Mouse (Mus musculus) hindbrain, embryonic 15.5 days (tissue): Measurements from ENCODE around the gene 1700123L14Rik. TPM values are rescaled to one million over a fixed set of nuclear protein-coding genes. Genes with fewer than 3 reads are reported as not detected.
"Not testable (repeated sequence)": the region's sequence is repeated elsewhere in the genome, so short reads cannot be mapped to it uniquely, and the experiment has no call there.

Experiments used
- ATAC-seq: fragments of 200-750 bp; cut with Nextera tagmentation; 2 replicates; pipeline ENCODE4 v1.8.0; 2017; ENCODE audit warnings: low read depth, moderate number of reproducible peaks, moderate TSS enrichment; ENCODE audit not compliant: low FRiP score
- H3K27ac ChIP-seq: fragments of 300-500 bp; sonication (generic); replicated peaks from 2 replicates; pipeline ENCODE4 v1.5.1; 2015; ENCODE audit warnings: mild to moderate bottlenecking, inconsistent platforms
- H3K27me3 ChIP-seq: fragments of 300-500 bp; sonication (generic); 2 replicates; pipeline ENCODE4 v1.6.1; 2015; ENCODE audit warnings: control low read depth, inconsistent platforms
- H3K36me3 ChIP-seq: fragments of 300-500 bp; sonication (generic); 2 replicates; pipeline ENCODE4 v1.6.1; 2015; ENCODE audit warnings: control low read depth, inconsistent platforms
- H3K4me1 ChIP-seq: fragments of 300-500 bp; sonication (generic); replicated peaks from 2 replicates; pipeline ENCODE4 v1.6.1; 2015; ENCODE audit warnings: control low read depth, inconsistent platforms
- H3K4me2 ChIP-seq: fragments of 300-500 bp; sonication (generic); 2 replicates; pipeline ENCODE4 v1.6.1; 2015; ENCODE audit warnings: moderate library complexity, mild to moderate bottlenecking, inconsistent platforms
- H3K4me3 ChIP-seq: fragments of 300-500 bp; sonication (generic); 2 replicates; pipeline ENCODE4 v1.5.1; 2015; ENCODE audit warnings: mild to moderate bottlenecking, inconsistent platforms
- H3K9ac ChIP-seq: fragments of 300-500 bp; sonication (generic); 2 replicates; pipeline ENCODE4 v1.6.1; 2015; ENCODE audit warnings: inconsistent platforms
- H3K9me3 ChIP-seq: fragments of 300-500 bp; sonication (generic); 2 replicates; pipeline ENCODE4 v1.6.1; 2016; ENCODE audit warnings: control low read depth, inconsistent platforms
- WGBS: fragments of 180-500 bp; shearing (Covaris S2); methylation state at CpG from one replicate; pipeline ENCODE4 v1.1.7; 2015; 5-methylcytosine and 5-hydroxymethylcytosine counted together
- polyA plus RNA-seq: library from polyadenylated mRNA; unstranded; fragments of >200 nt; fragmentation: Nextera tagmentation; extraction: Ambion mirVana; gene quantifications from 2 replicates; pipeline ENCODE4 v1.2.1, GENCODE M21; 2015

1700123L14Rik gene
- polyA plus RNA-seq = 0.12 and 0.22 TPM in 2 replicates

DNA sequence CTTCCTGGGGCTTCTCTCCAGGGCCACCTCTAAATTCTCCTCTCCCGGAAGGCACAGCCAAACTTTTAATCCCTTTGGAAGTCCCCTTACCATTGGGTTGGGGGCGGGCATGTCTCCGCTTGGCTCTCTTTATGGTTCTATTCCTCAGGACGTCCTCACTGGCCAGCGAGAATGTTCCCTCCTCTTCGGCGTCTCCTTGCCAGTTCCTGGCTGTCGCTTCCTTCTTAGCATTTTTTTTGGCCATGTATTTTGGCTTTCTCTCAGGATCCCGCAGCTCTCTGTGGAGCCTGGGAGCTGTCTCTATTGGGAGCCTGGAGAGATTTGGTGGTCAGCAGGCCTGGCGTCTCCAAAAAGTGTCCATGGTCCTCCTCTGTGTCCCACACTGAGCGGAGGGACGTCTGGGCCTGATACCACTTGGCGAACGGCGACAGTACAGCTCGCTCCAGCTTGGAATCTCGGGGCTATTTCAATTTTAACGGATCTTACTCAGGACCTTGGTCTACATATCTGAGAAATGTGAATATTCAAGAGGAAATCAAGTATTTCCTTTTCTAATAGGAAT, at the start of gene 1700123L14Rik:
Gene 1700123L14Rik (minus strand): TSS at position 426 of the 562 bp plus-strand sequence.
- Histone ChIP-seq H3K9me3 (no peaks in the 10 kb centered on the region), H3K4me2 (no peak within 1 kb of the TSS), H3K4me1 (no peaks in the 10 kb centered on the region), H3K36me3 (no peaks in the 10 kb centered on the region), H3K27ac (no peak within 1 kb of the TSS), H3K9ac (no peak within 1 kb of the TSS), H3K4me3 (no peak within 1 kb of the TSS), H3K27me3 (no peaks in the 10 kb centered on the region)
- WGBS = 89% methylated on average over 18 of the region's 18 CpGs
- ATAC-seq = no peak

DNA sequence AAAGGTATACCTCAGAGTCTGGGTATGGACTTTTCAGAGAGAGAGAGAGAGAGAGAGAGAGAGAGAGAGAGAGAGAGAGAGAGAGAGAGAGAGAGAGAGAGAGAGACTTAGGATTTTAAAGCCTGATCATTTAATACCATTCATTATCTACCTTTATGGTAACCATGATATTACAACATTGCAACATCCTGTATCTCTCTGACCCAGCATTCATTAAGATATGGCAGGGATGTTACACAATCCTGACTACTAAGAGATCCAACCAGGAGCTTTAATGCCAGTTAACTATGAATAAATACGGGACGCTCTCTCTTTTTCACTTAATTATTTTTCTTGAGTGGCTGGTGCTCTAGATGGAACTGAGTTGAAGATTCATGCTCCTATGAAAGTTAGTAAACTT, 39.4 kb upstream of the 1700123L14Rik start:
- Histone ChIP-seq H3K27ac (no peak overlapping the region), H3K36me3 (no peaks in the 10 kb centered on the region), H3K4me3 (no peak overlapping the region), H3K9ac (no peak overlapping the region), H3K4me2 (no peak overlapping the region), H3K4me1 (no peaks in the 10 kb centered on the region), H3K9me3 (no peaks in the 10 kb centered on the region), H3K27me3 (no peaks in the 10 kb centered on the region)
- no peak for ATAC-seq
- 93% methylated on average over 2 of the region's 2 CpGs for WGBS

DNA sequence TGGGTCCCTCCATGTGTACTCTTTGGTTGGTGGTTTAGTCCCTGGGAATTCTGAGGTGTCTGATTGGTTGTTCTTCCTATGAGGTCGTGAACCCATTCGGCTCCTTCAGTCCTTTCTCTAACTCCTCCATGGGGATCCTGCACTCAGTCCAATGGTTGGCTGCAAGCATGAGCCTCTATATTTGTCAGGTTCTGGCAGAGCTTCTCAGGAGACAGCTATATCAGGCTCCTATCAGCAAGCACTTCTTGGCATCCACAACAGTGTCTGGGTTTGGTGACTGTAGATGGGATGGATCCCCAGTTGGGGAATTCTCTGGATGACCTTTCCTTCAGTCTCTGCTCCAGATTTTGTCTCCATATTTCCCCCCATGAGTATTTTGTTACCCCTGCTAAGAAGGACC, 32.9 kb upstream of the 1700123L14Rik start:
- not testable (repeated sequence) for H3K27me3 ChIP-seq, H3K9ac ChIP-seq, H3K4me1 ChIP-seq, H3K9me3 ChIP-seq, H3K27ac ChIP-seq, ATAC-seq, H3K4me2 ChIP-seq, H3K36me3 ChIP-seq, H3K4me3 ChIP-seq
- WGBS = 95% methylated on average over 2 of the region's 2 CpGs

DNA sequence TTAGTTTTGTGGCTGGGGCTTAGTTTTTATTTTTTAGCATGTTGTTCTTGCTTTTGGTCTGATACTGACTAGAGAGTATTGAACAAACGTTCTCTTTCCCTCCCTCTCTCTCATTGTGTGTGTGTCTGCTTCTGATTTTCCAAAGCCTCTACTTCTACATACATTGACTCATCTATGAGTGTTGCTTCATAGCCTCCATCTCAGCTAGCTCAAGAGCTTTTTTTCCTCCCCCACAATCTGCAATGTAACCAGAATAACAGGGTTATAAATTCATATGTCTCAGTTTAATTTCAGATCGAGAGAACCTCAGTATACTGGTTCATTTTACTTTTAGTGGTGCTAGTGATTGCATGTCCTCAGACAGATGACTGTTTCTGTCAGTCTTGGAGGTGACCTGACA, 20.5 kb upstream of the 1700123L14Rik start:
- Histone ChIP-seq H3K4me1 (no peaks in the 10 kb centered on the region), H3K4me2 (no peak overlapping the region), H3K9ac (no peak overlapping the region), H3K36me3 (no peaks in the 10 kb centered on the region), H3K27ac (no peak overlapping the region), H3K27me3 (no peaks in the 10 kb centered on the region), H3K4me3 (no peak overlapping the region), H3K9me3 (no peaks in the 10 kb centered on the region)
- 90% methylated on average over 2 of the region's 2 CpGs for WGBS
- no peak for ATAC-seq

DNA sequence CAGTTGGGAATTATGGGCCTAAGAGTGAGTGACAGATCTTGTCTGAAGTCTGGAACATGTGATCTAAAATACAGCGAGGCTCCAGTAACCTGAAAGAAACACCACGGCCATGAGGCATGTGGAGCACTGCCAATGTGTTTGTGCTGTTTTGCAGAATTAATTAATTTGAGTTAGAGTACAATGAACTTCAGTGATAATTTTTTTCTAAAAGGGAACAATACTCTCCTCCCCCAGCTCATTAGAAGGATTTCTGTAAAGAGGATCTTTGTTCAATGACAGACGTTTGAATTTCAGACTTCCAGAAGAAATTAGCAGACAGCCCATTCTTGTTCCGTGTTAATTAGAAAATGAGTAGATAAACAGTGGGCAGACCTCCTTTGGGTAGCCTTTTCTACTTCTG, 17.3 kb upstream of the 1700123L14Rik start:
- Histone ChIP-seq H3K27me3 (no peaks in the 10 kb centered on the region), H3K4me1 (no peaks in the 10 kb centered on the region), H3K4me3 (no peak overlapping the region), H3K9ac (no peak overlapping the region), H3K27ac (no peak overlapping the region), H3K36me3 (no peaks in the 10 kb centered on the region), H3K4me2 (no peak overlapping the region), H3K9me3 (no peaks in the 10 kb centered on the region)
- no peak for ATAC-seq
- 42% methylated on average over 4 of the region's 4 CpGs for WGBS

DNA sequence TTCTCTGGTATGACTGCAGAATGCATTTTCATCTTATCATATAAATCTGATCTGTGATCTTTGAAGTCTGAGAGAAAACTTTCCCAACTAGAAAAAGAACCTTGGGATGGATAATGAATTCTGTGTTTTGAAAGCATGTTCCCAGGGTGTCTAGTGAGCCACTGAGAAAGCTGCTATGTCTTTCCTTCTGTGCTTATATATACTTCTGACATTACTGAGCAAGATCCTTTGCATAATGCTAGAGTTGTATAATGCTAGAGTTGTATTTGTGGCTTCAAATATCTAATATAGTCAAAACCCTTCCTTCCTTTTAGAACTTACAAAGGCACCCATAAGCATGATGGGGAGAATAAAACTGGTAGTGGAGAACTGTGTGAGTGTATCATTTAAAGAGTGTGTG, 12.5 kb upstream of the 1700123L14Rik start:
- no peak overlapping the region for H3K4me2 ChIP-seq
- no peaks in the 10 kb centered on the region for H3K36me3 ChIP-seq
- no peak for ATAC-seq
- no peak overlapping the region for H3K27ac ChIP-seq
- H3K4me1 ChIP-seq = no peaks in the 10 kb centered on the region
- H3K9ac ChIP-seq = no peak overlapping the region
- H3K27me3 ChIP-seq = no peaks in the 10 kb centered on the region
- no peaks in the 10 kb centered on the region for H3K9me3 ChIP-seq
- no peak overlapping the region for H3K4me3 ChIP-seq

DNA sequence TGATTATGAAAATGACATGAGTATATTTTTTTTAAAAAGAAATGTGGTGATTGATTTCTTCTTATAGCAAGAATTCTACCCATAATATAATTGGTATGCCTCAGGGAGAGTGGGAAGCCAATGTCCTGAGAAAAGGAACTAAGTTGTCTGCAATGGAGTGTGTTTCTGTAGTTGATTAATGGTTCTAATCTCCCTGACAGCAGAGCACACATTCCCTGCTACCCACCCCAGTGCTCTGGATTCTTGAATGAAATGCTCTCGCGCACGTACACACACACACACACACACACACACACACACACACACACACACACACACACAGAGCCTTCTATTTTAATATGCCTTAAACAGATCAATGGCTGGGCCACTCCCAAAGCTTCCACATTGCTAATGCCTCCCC, 7.6 kb upstream of the 1700123L14Rik start:
- H3K9ac ChIP-seq = no peak overlapping the region
- H3K27me3 ChIP-seq = no peaks in the 10 kb centered on the region
- no peak overlapping the region for H3K27ac ChIP-seq
- ATAC-seq = no peak
- no peaks in the 10 kb centered on the region for H3K36me3 ChIP-seq
- no peak overlapping the region for H3K4me2 ChIP-seq
- no peaks in the 10 kb centered on the region for H3K4me1 ChIP-seq
- H3K4me3 ChIP-seq = no peak overlapping the region
- WGBS = 44% methylated on average over 3 of the region's 3 CpGs
- no peaks in the 10 kb centered on the region for H3K9me3 ChIP-seq

DNA sequence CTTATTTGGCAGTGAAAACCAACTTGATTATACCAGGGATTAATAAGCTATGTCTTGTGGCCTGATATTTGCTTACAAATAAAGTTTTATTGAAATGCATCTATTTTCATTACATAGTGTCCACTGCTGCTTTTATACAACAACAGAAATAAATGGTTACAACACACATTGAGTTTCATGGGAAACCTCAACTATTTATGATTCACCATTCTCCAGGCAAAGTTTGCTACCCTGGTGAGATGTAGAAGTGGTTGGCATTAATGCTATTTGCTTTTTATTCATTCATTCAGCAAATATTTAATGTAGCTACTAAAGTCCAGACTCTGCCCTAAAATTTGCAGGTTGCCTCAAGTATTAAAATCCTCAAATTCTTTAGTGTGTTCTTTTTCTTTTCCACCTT, 988 bp upstream of the 1700123L14Rik start:
- no peak overlapping the region for H3K9ac ChIP-seq
- no peaks in the 10 kb centered on the region for H3K27me3 ChIP-seq
- H3K4me2 ChIP-seq = no peak overlapping the region
- H3K4me3 ChIP-seq = no peak overlapping the region
- no peaks in the 10 kb centered on the region for H3K4me1 ChIP-seq
- no peak for ATAC-seq
- H3K27ac ChIP-seq = no peak overlapping the region
- H3K9me3 ChIP-seq = no peaks in the 10 kb centered on the region
- no peaks in the 10 kb centered on the region for H3K36me3 ChIP-seq

DNA sequence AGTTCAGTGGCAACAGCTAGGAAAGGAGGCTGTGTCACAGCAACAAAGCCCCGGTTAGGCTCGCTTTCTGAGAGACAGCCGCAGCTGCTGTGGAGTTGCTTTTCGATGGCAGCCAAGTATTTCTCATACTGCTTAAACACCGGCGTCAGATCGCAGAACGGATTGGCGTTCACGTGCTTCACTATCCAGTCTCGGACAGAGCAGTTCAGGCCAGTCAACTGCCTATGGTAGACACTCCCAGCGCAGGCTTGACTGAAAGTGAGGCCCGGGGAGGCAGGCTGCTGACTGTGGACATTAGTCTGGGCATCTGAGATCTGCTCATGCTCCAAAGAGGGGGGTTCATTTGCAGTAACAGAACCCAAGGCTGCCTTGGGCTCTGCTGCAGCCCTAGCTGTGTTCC, 640 bp downstream of the 1700123L14Rik start:
- Histone ChIP-seq H3K27ac (no peak overlapping the region), H3K9ac (no peak overlapping the region), H3K4me2 (no peak overlapping the region), H3K4me1 (no peaks in the 10 kb centered on the region), H3K4me3 (no peak overlapping the region), H3K27me3 (no peaks in the 10 kb centered on the region), H3K9me3 (no peaks in the 10 kb centered on the region), H3K36me3 (no peaks in the 10 kb centered on the region)
- WGBS = 92% methylated on average over 13 of the region's 13 CpGs
- no peak for ATAC-seq

DNA sequence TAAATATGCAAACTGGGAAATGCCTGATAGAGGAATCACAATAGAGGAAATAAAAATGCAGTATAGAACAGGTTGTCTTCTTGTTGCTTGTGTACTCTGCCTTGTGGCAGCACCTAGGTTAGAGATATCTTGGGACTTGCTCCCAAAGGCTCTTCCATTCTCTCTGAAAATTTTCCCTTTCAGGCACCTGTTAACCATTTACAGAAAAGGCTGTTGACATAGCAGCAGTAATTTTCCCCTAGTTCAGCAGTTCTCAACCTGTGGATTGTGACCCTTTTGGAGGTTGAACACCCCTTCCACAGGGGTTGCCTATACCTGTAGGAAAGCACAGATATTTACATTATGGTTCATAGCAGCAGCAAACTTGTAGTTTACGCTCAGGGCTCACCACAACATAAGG, 22.7 kb downstream of the 1700123L14Rik start:
- no peak for ATAC-seq
- H3K36me3 ChIP-seq = no peaks in the 10 kb centered on the region
- 91% methylated on average over 1 of the region's 1 CpGs for WGBS
- H3K4me3 ChIP-seq = no peak overlapping the region
- no peaks in the 10 kb centered on the region for H3K27me3 ChIP-seq
- H3K4me1 ChIP-seq = no peaks in the 10 kb centered on the region
- H3K4me2 ChIP-seq = no peak overlapping the region
- no peak overlapping the region for H3K9ac ChIP-seq
- H3K27ac ChIP-seq = no peak overlapping the region
- no peaks in the 10 kb centered on the region for H3K9me3 ChIP-seq

DNA sequence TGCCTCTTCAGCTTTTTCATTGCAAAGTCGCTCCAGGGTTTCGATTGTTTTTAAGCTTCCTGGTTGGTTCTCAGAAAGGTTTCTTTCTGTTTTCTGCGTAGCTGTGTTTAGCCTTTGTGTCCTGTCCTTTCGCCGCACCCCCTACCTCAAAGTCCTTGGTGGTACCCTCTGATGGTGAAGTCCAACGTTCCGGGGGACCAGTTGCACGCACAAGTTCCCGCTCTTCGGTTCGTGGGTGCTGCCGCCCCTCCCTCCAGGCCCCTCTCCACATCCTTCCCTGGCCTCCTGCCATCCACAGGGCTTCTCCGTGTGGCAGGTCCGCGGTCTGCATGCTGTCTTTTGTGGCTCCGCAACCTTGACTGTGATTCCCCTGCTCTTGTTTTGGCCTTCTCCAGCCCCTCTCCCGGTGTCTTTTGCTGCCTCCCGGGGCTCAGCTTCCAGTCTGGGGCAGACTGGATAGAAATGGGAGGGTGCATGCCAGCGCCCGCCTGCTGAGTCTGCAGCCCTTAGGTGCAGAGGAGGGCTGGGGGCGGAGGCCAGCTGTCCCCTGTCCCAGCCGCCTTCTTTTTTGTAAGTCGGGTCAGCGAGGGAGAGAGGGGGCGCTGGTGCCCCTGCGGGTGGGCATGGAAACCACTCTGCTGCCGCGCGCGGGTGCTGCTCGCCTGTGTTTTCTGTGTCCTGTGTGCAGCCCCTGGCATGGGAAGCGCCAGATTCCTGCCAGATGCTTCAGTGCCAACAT, 49.3 kb downstream of the 1700123L14Rik start:
- peaks cover 29% of the 10 kb centered on the region for H3K4me1 ChIP-seq
- H3K9ac ChIP-seq = peak overlapping the region; percentile 40
- ATAC-seq = peak; percentile 80
- no peaks in the 10 kb centered on the region for H3K9me3 ChIP-seq
- peak overlapping the region; percentile 69 for H3K27ac ChIP-seq
- H3K27me3 ChIP-seq = no peaks in the 10 kb centered on the region
- no peaks in the 10 kb centered on the region for H3K36me3 ChIP-seq
- peak overlapping the region; percentile 43 for H3K4me3 ChIP-seq
- H3K4me2 ChIP-seq = peak overlapping the region; percentile 67
- WGBS = under 1% methylated on average over 30 of the region's 32 CpGs

DNA sequence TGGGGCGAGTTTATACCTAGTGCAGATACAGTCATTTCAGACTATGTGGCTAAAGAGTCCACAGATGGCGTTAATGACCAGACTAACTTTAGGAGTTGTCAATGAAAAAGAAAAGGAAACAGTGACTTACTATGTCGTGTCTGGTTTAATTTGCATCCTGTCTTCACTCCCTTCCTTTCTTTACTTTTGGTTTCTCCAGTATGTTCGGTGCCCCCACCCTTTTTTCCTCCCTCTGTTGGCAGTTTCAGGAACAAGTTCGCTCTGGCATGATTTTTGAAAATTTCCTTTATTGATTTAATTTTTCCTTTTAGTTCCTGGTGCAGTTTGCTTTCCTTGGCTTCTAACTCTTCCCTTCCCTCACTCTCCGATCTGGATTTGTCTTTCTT, 49.9 kb downstream of the 1700123L14Rik start:
- Histone ChIP-seq H3K27me3 (no peaks in the 10 kb centered on the region), H3K36me3 (no peaks in the 10 kb centered on the region), H3K9ac (peak overlapping the region; percentile 40), H3K4me2 (peak overlapping the region; percentile 67), H3K4me1 (peaks cover 29% of the 10 kb centered on the region), H3K27ac (peak overlapping the region; percentile 69), H3K9me3 (no peaks in the 10 kb centered on the region), H3K4me3 (peak overlapping the region; percentile 43)
- 10% methylated on average over 6 of the region's 6 CpGs for WGBS
- ATAC-seq = no peak
